Mouse (Mus musculus) lung, postnatal 0 days (tissue): ENCODE results near the gene Iba57. TPM values are rescaled to one million over a fixed set of nuclear protein-coding genes. Genes with fewer than 3 reads are reported as not detected.

ENCODE experiments used
- ATAC-seq: fragments of 200-750 bp; cut with Nextera tagmentation; 2 replicates; pipeline ENCODE4 v1.8.0; 2017; ENCODE audit warnings: moderate library complexity
- DNase-seq: peaks from one replicate; pipeline ENCODE4 v3.0.0-alpha.2; 2016; ENCODE audit warnings: low spot score
- H3K27ac ChIP-seq: fragments of 300-500 bp; sonication (generic); 2 replicates; pipeline ENCODE4 v1.5.1; 2014; ENCODE audit warnings: antibody characterized with exemption, mild to moderate bottlenecking, low read length, mixed read lengths
- H3K27me3 ChIP-seq: fragments of 300-500 bp; sonication (generic); replicated peaks from 2 replicates; pipeline ENCODE4 v1.6.1; 2014; ENCODE audit warnings: low read length, mixed read lengths; ENCODE audit not compliant: insufficient read depth
- H3K36me3 ChIP-seq: fragments of 300-500 bp; sonication (generic); 2 replicates; pipeline ENCODE4 v1.6.1; 2014; ENCODE audit warnings: low read length, mixed read lengths; ENCODE audit not compliant: insufficient read depth
- H3K4me1 ChIP-seq: fragments of 300-500 bp; sonication (generic); 2 replicates; pipeline ENCODE4 v1.6.1; 2014; ENCODE audit warnings: antibody characterized with exemption, low read depth, low read length, mixed read lengths; ENCODE audit not compliant: insufficient read depth
- H3K4me2 ChIP-seq: fragments of 300-500 bp; sonication (generic); replicated peaks from 2 replicates; pipeline ENCODE4 v1.6.1; 2014; ENCODE audit warnings: low read depth, mild to moderate bottlenecking, low read length, moderate library complexity, mixed read lengths
- H3K4me3 ChIP-seq: fragments of 300-500 bp; sonication (generic); 2 replicates; pipeline ENCODE4 v1.5.1; 2014; ENCODE audit warnings: low read depth, low read length
- H3K9ac ChIP-seq: fragments of 300-500 bp; sonication (generic); replicated peaks from 2 replicates; pipeline ENCODE4 v1.6.1; 2014; ENCODE audit warnings: low read depth, mild to moderate bottlenecking
- H3K9me3 ChIP-seq: fragments of 300-500 bp; sonication (generic); 2 replicates; pipeline ENCODE4 v1.6.1; 2016; ENCODE audit warnings: low read length, mixed read lengths
- CTCF ChIP-seq: IDR thresholded peaks from 2 replicates; pipeline ENCODE4 v1.5.1; 2016; ENCODE audit warnings: antibody characterized with exemption, mild to moderate bottlenecking
- EP300 ChIP-seq: IDR thresholded peaks from 2 replicates; pipeline ENCODE4 v1.6.1; 2016; ENCODE audit warnings: antibody characterized with exemption, mild to moderate bottlenecking, control low read depth
- WGBS: fragments of 180-500 bp; shearing (Covaris S2); extraction: QIAGEN DNeasy Blood & Tissue Kit; methylation state at CpG from one replicate; pipeline ENCODE4 v1.1.7; 2014; 5-methylcytosine and 5-hydroxymethylcytosine counted together
- polyA plus RNA-seq: library from polyadenylated mRNA; unstranded; fragments of >200 nt; fragmentation: Nextera tagmentation; extraction: Ambion mirVana; gene quantifications from 2 replicates; pipeline ENCODE4 v1.2.1, GENCODE M21; 2015

The Iba57 gene
- polyA plus RNA-seq, 1 experiment from 2014 or later, result 3.9 TPM

DNA sequence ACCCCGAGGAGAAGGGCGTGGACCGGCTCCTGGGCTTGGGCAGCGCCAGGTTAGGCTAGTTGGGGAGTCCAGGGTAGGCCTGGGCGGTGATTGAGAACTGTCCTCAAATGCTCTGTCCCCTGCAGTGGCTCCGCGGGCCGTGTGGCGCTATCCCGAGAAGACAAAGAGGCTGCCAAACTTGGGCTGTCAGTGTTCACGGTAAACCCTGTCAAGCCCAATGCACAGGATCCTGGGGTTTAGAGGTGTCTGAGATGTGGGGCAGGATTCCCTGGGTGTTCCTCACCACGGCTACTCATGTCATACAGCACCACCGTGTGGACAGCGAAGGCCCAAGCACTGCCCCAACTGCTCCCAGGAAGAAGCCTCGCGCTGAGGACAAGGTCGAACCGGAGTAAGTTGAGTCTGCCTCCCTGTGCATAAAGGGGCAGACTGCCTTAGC lies 45.5 kb upstream of the Iba57 start:
- WGBS, result 2% methylated on average over 18 of the region's 18 CpGs
- ATAC-seq (peak; percentile 77), DNase-seq (peak; percentile 90)
- peaks cover 5% of the 10 kb centered on the region; the same call in 1 of the 2 replicates for H3K4me1 ChIP-seq
- peak overlapping the region; percentile 84 for H3K4me2 ChIP-seq
- H3K27ac ChIP-seq, result peak overlapping the region; percentile 97
- H3K4me3 ChIP-seq, result peak overlapping the region; percentile 89
- H3K27me3 ChIP-seq, result no peaks in the 10 kb centered on the region
- TF ChIP-seq EP300 (no peak), CTCF (peak; percentile 83)
- peak overlapping the region; percentile 87 for H3K9ac ChIP-seq
- H3K36me3 ChIP-seq, result peaks cover 24% of the 10 kb centered on the region; the same call in 1 of the 2 replicates
- no peaks in the 10 kb centered on the region for H3K9me3 ChIP-seq

DNA sequence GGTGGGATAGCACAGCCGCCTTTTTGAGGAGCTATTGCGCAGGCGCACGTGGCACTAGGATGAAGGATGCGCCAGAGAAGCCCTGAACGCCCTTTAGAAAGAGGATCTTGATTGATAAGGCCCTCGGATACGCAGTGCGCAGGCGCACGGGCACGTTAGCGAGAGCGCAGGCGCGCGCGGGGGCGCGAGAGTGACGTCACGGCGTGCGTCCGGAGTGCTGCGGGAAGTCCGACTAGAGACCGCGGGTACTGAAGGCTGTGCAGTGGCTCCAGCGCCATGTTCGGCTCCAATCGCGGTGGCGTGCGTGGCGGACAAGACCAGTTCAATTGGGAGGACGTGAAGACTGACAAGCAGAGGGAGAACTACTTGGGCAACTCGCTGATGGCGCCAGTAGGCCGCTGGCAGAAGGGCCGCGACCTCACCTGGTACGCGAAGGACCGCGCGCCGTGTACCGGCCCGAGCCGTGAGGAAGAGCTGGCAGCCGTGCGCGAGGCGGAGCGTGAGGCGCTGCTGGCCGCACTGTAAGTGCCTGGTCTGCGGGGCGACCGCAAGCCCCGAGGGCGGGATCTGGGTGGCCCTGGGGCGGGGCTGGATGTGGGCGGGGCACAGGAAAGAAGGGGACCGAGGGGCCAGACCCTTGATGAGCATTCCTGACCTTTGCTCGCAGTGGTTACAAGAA lies 44.8 kb upstream of the Iba57 start, which contains the start of gene 2310033P09Rik:
Gene 2310033P09Rik, plus strand, starts transcription at position 169 of the 679 bp plus-strand sequence.
- DNase-seq (peak; percentile 96), ATAC-seq (peak; percentile 90)
- Histone ChIP-seq H3K4me1 (peaks cover 5% of the 10 kb centered on the region; the same call in 1 of the 2 replicates), H3K27ac (peak within 1 kb of the TSS; percentile 97), H3K9ac (peak within 1 kb of the TSS; percentile 87), H3K4me3 (peak within 1 kb of the TSS; percentile 89), H3K9me3 (no peaks in the 10 kb centered on the region), H3K27me3 (no peaks in the 10 kb centered on the region), H3K36me3 (peaks cover 24% of the 10 kb centered on the region; the same call in 1 of the 2 replicates), H3K4me2 (peak within 1 kb of the TSS; percentile 84)
- under 1% methylated on average over 64 of the region's 67 CpGs for WGBS
- TF ChIP-seq EP300 (no peak), CTCF (no peak; the same call in 1 of the 2 replicates)

DNA sequence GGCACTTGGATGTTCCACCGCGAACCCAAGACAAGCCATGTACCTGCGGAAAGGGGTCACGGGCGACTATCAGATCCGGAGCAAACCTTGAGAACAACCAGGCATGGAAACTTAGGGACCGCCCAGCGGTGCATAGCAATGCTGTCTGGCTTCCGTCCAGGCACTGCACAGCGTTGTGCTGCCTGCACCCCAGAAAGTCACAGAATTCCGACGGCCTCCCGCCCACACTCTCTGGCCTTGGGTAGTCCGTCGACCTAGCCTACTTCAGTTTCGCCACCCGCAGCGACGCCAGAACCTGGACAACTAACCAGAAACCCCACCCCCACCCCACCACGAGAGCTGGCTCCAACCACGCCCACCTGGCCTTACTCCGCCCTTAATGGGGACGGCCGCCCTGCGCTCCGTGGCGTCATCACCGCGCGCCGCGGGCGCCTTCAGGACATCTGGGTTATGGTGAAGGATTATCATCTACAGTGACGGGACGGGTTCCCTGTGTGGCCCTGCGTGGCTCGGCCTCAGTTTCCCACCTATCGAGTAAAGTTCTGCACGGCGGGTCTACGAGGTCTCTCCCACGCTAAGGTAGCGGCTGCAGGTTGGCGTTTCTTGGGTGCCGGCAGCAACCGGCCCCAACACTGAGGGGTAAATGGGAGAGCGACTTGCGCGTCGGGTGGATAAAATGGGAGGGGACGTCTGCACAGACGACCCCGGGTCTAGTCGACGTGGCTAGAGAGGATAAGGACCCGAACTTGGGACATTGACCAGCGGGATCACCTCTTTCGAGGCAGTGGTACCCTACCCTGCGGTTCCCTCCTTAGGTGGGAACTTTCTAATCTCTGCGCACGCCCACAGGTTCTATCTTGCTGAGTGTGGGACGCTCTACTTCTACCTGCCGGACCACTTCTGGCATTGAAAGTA lies 38.8 kb upstream of the Iba57 start, which contains the start of gene Mrpl55:
Gene Mrpl55, plus strand, starts transcription at position 406 of the 915 bp plus-strand sequence.
- Histone ChIP-seq H3K4me1 (peaks cover 5% of the 10 kb centered on the region; the same call in 1 of the 2 replicates), H3K4me2 (peak within 1 kb of the TSS; percentile 80), H3K9me3 (no peaks in the 10 kb centered on the region), H3K9ac (peak within 1 kb of the TSS; percentile 77), H3K27ac (peak within 1 kb of the TSS; percentile 87), H3K4me3 (peak within 1 kb of the TSS; percentile 85), H3K27me3 (no peaks in the 10 kb centered on the region), H3K36me3 (0 out of 2 replicates have a peak, but pooled peaks cover 13% of the 10 kb centered on the region)
- WGBS, result under 1% methylated on average over 63 of the region's 63 CpGs
- DNase-seq (peak; percentile 96), ATAC-seq (peak; percentile 96)
- TF ChIP-seq EP300 (0 out of 2 replicates have a peak, but pooled peaks have one; percentile 5), CTCF (0 out of 2 replicates have a peak, but pooled peaks have one; percentile 9)

DNA sequence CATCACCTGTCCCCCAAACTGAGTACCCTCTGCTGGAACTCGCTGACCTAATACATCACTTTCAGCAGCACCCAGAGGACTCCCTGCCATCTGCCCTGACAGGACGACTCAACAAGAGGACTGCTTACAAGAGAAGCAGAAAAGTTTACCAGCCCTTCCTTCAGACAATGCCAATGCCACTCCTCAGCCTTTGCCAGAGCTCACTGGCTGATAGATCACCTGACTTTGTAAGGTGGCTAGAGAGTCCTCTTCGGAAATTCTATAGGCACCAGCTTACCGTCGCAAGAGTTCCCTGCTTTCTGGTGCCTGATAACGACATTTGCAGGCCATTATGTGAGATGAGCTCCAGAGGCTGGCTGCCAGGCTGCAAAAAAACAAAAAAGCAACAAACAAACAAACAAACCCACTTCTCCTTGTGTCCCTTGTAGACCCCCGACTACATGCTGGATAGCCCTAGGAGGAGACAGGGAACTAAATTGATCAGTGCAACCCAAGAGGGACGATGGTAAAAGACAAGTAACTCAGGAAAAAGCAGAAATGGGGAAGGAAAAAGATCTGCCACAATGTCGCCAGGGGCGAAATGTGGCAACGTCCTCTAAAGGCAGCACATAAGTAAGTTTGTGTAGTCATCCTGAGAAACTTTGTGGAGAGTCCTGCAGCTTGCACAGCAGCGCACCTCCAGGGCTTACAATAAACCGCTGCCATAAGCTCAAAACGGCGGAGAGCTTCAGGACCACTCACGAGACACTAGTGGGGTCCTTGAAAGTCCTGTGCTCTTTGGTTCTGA lies 37.9 kb upstream of the Iba57 start:
- Histone ChIP-seq H3K36me3 (0 out of 2 replicates have a peak, but pooled peaks cover 12% of the 10 kb centered on the region), H3K9me3 (no peaks in the 10 kb centered on the region), H3K4me1 (peaks cover 5% of the 10 kb centered on the region; the same call in 1 of the 2 replicates), H3K27ac (peak overlapping the region; percentile 87), H3K9ac (peak overlapping the region; percentile 77), H3K27me3 (no peaks in the 10 kb centered on the region), H3K4me3 (peak overlapping the region; percentile 85), H3K4me2 (peak overlapping the region; percentile 80)
- no peak for TF ChIP-seq CTCF
- no peak for TF ChIP-seq EP300
- WGBS, result 20% methylated on average over 16 of the region's 16 CpGs
- DNase-seq (no peak), ATAC-seq (peak; percentile 23)

DNA sequence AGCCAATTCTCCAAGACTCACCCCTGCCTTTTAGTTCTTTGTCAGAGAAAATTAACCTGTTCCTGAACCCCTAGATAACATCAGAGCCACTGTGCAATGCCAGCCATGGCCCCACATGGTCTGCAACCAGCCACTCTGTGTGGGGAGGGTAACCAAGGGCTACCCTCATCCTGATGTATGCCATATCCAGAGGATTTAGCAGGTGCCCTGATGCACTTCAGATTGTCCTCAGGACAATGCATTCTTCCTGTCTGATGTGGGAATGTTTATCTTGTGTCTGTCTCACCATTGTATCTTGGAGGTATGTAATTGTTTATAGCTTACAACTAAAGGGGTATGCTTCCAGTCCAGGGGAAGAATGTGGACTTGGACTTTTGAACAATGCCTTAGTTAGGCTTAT lies 32.7 kb upstream of the Iba57 start:
- no peak overlapping the region for H3K4me2 ChIP-seq
- H3K9me3 ChIP-seq, result no peaks in the 10 kb centered on the region
- no peak overlapping the region for H3K4me3 ChIP-seq
- H3K27ac ChIP-seq, result peak overlapping the region; percentile 68; the same call in 1 of the 2 replicates
- DNase-seq, result peak; percentile 64
- H3K36me3 ChIP-seq, result 0 out of 2 replicates have a peak, but pooled peaks cover 8% of the 10 kb centered on the region
- H3K4me1 ChIP-seq, result no peaks in the 10 kb centered on the region
- TF ChIP-seq EP300 (peak; percentile 99), CTCF (no peak)
- H3K27me3 ChIP-seq, result no peaks in the 10 kb centered on the region
- peak; percentile 63 for ATAC-seq
- no peak overlapping the region for H3K9ac ChIP-seq
